Mouse (Mus musculus): ENCODE data around the gene Ntsr2.

DNA sequence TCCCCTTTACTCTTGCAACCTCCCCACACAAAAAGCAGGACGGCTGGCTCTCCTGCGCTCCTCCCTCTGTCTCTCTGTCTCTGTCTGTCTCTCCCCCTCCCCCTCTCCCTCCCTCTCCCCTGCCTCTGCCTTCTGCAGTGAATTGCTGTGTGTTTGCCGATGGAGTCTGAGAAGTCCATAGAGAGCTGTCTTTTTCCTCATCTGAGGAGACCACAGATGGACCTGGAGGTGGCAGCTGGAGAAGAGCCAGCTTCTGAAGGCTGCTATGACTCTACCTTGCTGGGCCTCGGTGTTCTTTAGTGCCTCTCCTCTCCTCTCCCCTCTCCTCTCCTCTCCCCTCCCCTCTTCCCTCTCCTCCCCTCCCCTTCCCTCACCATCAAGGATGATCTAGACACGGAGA, 47.6 kb upstream of the Ntsr2 start:
- TF ChIP-seq CTCF (IDR thresholded peaks at IDR 0.05): no peak
- TF ChIP-seq POLR2A (IDR thresholded peaks at IDR 0.05; ENCODE audit: insufficient read depth, low read depth, low read length): no peak
- no peak for TF ChIP-seq EP300 (IDR thresholded peaks at IDR 0.05; ENCODE audit: insufficient read depth, low read depth, low read length)

Measured in heart, adult 2 months (tissue).